Mouse (Mus musculus) kidney, adult 8-10 months (tissue): ENCODE data around the gene Nup160.

Experiments
- DNase-seq, 2 experiments: peaks; one replicate each; pipeline ENCODE4 v3.0.0; 2022

Nup160 gene

DNA sequence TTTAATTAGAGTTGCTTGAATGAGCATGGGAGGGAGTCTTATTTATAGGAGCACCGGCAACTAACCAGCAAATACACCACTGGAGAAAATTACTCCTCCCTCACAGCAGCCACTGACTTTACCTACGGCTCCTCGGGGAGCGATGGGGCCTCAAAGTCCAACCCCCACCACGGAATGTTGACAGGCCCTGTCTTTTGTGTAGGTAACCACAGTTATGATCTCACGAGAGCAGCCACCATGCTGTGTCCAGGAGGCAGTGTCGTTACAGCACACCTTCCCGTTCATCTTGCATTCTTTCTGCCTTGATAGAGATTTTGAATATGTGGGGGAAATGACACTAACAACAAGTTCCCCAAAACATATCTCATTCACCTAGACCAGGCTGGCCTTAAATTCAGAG lies at the start of gene Nup160:
TSS of gene Nup160 (plus strand) at position 209 of the 400 bp plus-strand sequence.
- DNase-seq: no peak

DNA sequence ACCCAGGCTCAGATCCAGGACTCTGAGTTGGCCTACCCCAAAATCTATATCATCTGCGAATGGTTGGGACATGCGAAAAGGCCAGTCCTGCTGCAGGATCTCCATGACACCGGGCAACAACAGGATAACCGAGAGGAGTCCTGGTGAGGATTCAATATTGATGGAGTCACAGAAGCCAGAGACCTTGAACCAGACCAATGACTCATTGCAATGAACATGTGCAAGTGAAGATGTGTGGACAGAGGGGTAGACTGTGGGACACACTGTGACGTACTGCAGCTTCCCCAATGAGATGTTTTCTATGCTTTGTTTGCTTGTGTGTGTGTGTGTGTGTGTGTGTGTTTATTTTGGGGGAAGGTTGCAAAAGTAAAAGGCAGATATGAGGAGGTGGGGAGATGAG lies 48.8 kb upstream of the Nup160 start:
- DNase-seq: no peak

- DNase-seq: no peak
Measured at GRCm38 (mm10) chr2:90629552-90629951, 47.5 kb upstream of the Nup160 start.

DNA sequence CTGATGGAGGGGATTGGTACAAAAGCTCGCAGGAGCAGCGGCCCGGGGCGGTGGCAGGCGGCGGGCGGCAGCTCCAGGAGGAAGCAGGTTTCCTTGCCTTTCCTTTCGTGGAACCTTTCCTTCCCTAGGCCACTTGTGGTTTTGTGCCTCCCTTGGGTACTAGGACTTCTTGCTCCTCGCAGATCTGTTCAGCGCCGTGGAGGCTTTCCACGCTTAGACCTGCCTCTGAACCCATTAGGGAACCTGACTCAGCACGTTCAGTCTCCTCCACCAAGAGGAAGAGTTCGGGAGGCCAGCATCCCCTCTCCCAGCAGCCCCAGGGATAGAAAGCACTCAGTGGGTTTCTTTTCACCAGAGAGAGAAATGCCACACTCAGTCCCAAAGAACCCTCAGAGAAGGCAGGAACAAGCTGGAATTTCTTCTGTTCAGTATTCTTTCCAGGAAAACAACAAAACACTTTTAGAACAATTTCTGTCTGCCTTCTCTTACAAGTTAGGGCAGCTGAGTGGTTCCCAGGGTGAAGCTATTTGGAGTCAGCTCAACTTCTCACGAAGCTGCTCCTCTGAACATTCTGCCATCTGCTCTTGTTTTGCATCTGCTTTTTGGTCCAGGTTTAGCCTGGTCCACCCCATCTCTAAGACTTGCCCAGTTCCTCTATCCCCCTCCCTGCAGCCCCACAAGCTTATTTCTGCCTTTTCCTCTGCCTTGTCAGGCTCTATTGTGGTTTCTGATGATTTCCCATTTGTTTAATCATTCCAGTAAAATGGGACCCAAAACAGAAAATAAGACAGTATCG lies 44.9 kb upstream of the Nup160 start:
- DNase-seq: no peak

DNA sequence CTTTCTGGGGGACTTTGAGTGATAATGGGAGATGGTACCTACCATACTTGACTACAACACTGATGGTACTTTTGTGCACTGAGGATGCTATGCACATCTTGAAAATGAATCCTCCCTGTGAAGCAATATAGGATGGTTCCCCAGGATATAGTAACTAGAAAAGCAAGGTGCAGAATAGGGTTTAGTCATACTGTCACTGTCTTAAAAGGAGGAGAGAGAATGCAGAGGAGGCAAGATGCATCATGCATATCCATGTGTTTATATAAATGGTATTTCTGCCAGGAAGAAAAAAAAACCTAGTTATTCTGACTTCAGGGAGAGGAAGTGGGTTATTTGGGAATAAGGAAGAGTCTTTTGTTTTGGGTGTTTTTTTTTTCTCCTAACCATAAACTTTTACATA lies 42.3 kb upstream of the Nup160 start:
- no peak for DNase-seq

DNA sequence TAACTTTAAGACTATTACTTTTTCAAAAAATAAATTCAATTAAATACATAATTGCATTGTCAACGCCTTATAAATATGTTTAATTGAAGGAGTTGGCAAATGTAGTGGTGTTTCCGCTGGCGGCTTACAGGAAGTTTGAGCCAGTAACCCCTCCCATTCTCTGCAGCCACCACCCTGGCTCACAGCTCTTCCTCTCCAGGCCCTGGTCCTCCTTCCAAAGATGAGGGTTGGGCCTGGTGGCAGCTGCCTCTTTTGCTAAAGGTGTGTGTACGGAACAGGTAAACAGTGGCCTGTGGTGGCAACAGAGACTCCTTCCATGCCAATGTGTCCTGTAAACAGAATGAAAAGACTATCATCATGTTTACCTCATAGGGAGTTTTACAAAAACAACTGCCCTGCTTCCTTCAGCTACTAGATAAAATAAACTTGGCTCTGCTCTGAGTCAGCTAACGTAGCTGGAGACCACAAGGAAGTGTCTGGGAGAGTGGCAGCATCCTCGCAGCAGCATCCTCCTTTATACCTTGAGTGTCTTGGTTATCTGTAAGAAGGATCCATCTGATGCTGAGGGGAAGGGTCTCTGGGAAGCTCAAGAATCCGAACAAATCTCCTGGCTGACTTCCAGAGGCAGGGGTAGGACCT lies 41.8 kb upstream of the Nup160 start:
- peak in 1 of 2 experiments; percentile 12 for DNase-seq

DNA sequence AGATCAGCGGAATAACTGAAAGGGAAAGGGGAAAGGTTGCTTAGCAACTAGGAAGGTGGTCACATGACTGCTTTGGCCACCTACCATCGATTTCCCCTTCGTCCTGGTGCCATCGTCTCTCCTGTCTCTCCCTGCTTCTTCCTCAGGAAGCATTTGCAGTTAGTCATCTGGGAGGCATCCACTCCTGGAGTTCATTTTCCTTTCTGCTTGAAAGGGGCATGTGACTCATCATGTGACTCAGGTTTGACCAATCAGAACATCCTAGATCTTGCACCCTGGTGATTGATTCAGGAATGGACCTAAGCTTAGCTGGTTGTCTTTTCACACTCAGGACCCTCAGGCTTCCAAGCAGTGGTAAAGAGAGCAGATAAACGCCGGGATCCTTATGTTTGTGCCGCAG lies 40.2 kb upstream of the Nup160 start:
- DNase-seq: no peak

DNA sequence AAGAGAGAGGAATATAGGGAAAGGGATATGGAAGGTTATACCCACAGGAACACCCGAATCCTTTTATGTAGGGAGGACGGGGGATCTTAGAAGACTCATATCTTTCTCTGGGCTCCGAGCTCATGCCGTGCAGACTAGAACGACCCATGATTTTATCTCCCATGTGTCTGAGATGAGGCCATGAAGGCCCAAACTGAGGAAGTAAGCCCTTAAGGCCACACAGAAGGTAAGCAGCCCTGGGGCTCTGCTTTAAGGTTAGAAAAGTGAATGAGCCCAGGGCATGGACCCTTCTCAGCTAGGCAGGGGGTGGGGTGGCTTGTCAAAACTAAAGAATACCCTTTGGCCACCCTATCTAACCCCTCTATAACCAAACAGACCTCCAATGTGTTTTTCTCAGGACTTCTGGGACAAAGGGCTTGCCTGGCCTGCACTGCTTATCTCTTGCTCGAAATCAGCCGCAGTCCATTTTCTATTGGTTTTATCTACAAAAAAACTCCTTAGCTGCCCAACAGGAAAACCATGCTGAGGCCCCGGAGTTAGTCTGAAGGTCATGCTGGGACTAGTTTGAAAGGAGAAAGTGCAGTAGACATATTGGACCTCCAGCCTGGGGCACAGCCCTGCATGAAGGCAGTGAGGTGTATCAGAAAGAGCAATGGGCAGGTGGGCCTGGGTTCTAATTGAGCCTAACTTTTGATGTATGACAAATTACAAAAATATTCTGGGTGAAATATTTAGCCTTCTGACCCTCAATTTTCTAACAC lies 37.8 kb upstream of the Nup160 start:
- no peak for DNase-seq

- peak; percentile 34 to 46 for DNase-seq
Measured at GRCm38 (mm10) chr2:90639747-90640699, 37.0 kb upstream of the Nup160 start.

DNA sequence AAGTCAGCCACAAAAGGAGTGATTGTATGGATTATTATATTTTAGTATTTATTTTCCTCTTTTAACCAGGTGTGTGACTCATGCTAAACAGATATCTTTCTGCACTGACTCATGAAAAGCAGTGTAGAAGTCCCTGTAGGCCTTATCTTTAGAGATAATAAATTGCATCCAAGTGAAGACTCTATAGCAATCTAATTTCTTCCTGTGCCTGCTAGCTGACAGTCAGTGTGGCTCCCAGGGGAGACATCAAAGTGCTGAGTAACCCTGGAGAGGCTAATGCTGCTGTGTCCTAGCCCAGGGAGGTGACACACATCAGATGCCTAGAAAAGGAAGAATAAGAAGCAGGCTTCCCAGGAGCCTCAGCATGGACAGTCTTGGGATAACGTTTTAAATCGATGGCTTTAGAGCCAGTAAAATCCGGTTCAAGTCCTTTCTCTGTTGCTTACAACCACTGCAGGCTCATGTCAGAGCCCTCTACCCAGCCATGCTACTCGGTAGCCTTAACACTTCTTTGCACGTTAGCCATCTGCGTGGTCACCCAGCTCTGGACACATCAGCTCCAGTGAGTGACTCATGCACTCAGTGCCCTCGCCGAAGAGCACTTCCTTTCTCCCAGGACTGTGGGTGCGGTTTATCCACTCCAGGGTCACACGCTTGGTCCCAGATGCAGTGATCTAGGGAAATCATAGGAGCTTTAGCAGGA lies 35.9 kb upstream of the Nup160 start:
- no peak for DNase-seq

- DNase-seq: no peak
Measured at GRCm38 (mm10) chr2:90641710-90642039, 35.3 kb upstream of the Nup160 start.

DNA sequence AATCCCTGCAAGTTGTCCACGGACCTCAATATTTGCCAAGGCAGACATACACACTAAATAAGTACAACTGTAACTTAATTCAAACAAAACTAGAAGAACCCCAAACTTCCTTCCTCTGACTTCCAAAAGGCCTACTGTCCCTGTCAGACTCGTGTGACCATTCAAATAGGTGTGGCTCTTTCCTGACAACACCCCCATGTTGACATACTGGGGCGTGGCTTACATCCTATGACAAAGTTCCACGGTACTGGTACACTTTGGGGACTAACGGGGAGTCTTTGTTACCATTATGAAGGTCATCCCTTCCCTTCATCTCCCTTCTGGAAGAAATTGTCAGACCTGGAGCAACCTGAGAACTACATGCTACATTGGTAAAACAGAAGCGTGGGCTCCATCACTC lies 29.9 kb upstream of the Nup160 start:
- no peak for DNase-seq

DNA sequence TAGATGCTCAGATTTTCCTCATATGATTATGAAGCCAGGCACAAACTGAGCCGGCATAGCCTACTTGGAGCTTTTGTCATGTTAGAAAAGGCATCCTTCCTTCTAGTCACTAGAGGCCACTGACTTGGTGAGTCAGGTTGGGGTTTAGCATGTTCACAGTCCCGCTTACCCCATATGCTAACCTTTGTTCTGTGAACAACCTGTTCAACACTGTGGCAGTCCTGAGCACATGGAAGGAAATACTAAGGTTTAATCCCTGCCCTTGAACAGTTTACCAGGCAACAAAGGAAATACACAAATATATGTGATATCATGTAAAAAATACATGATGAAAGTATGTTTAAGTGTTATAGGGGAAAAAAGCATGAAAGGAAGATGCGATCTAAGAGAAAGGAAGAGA lies 27.6 kb upstream of the Nup160 start:
- DNase-seq: no peak

DNA sequence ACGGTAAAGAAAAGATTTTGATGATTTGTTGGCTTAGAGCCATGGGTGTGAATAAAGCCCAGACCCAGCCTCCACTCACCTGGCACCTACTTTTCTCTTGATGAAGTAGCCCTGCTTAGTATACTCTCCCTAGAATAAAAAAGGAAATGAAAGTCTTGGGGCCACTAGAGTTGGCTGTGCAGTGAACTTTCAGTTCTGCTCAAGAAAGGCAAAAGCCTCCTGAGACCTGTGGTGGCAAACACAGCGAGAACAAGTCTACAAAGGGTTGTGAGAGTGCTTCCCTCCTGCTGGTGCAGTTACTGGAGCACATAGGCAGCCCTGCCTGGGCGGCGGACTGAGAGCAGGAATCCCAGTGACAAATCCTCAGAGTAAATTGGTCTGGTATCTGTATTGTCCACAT lies 27.1 kb upstream of the Nup160 start:
- no peak for DNase-seq

DNA sequence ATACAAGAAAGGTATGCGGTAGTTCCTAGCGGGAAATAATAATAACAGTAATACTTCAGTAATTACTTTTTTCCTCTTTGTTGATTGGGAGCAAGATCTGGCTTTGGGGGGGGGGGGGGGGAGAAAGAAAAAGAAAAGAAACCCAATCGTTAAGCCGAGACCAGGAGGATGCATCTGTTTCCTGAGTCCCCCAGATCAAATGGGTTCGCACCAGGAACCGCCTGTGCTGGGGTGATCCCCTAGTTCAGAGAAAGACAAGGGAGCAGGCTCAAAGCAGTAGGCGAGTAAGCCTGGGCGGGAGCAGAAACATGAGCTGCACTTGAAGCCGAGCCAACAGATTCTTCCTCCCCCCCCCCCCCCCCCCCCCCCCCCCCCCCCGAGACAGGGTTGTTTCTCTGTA lies 24.9 kb upstream of the Nup160 start:
- DNase-seq: no peak

GRCm38 (mm10) chr2:90652993-90653392 lies 24.0 kb upstream of the Nup160 start:
- DNase-seq: no peak

DNA sequence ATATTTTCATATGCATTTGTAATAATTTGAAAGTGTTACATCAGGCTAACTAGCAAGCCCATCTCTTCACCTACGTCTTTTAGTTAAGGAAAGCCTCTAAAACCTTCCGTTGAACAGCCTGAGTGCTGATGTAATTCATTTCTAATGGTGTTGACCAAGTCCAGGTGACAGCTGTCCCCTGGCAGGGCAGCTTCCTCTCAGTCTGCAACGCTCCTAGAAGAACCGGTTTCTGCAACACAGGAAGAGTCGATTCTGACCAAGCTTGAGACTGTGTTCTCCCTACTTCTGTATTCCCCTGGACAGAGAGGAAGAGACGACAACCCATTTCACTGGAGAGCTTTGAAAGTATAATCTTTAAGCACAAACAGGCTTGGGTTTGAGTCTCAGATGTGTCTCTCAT lies 21.6 kb upstream of the Nup160 start:
- no peak for DNase-seq

- DNase-seq: no peak
Measured at GRCm38 (mm10) chr2:90658613-90659012, 18.4 kb upstream of the Nup160 start.

DNA sequence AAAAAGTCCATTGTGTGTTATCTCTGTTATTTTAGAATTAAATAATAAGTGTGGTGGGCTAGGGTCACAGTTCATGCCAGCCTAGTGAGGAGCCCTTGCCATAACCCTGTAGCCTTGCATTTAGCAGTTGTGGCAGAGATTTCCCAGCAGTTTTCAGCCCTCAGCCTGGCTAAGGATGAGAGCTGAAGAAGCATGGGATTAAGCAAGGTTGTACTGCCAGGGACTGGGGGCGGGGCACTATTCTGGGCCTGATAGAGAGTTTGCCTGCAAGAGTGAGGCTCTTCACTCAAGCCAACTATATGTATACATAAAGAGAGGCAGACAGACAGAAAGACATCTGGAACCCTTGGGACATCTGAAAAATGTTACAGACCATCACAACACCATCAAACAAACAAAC lies 18.0 kb upstream of the Nup160 start:
- DNase-seq: no peak

DNA sequence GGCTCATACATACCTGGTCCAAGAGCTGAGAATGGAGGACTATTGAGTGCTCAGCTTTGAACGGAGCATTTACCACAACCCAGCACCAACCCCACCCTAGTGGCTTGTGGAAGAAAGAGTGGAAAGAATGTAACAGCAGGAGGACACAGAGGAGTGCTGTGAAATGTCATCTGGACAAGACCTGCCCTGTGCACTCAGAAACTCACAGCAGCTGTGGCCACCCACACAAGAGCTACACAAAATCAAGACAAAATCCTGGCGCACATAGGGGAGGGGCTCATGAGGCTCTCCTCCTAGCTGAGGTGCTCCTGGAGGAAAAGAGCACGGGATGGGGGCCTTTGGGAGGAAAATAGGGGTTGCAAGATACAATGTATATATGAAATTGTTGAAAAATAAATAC lies 17.4 kb upstream of the Nup160 start:
- DNase-seq: no peak

GRCm38 (mm10) chr2:90660947-90661346 lies 16.1 kb upstream of the Nup160 start:
- no peak for DNase-seq

- DNase-seq: peak; percentile 19 to 38
Measured at GRCm38 (mm10) chr2:90661426-90661825, 15.6 kb upstream of the Nup160 start.
